Mouse (Mus musculus): ENCODE measurements at regions not wholly inside any gene's neighbourhood (a gene's known extent, or its start where the extent isn't known, plus 50 kb on each side); places are given as distances from the start of the nearest gene placed in this dataset.
A peak's percentile ranks its signal among the peaks of the same experiment; 100 is the strongest.

- no peak for DNase-seq (ENCODE audit: low spot score)
Measured at GRCm38 (mm10) chr13:112038556-112039304, 229.9 kb upstream of the Map3k1 start.

DNA sequence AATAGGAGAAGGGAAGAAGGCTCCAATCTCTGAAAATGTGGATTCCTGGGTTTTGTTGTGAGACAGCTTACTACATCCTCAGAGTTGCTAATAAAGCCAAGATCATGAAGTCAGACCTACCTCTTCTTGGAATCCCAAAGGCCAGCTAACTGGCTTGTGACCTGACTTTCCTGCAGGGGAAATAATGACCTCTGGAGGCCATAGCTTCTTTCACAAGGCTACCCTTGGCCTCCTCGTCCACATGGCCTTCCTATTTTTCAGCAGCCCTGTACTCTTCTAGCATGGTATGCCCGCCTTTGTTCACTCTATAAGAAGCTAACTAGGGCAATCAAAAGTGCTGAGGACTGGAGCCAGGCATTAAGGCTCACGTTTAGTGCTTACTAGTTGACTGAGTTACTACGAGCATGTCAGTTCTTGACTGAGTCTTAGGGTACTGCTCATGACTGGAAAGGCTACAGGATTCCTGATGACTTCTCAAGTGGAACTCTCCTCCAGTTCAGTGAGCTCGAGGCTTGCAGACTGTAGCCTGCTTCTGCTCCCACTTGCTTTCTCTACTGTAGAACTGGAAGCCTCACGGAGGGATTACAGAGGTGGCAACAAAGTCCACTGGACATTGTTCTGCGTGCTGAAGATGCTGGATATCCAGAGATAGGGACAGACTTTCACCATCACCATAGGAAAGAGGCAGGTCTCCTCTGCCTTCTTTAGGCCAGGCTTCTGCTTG lies 230.8 kb upstream of the Map3k1 start:
- DNase-seq (ENCODE audit: low spot score) = no peak

DNA sequence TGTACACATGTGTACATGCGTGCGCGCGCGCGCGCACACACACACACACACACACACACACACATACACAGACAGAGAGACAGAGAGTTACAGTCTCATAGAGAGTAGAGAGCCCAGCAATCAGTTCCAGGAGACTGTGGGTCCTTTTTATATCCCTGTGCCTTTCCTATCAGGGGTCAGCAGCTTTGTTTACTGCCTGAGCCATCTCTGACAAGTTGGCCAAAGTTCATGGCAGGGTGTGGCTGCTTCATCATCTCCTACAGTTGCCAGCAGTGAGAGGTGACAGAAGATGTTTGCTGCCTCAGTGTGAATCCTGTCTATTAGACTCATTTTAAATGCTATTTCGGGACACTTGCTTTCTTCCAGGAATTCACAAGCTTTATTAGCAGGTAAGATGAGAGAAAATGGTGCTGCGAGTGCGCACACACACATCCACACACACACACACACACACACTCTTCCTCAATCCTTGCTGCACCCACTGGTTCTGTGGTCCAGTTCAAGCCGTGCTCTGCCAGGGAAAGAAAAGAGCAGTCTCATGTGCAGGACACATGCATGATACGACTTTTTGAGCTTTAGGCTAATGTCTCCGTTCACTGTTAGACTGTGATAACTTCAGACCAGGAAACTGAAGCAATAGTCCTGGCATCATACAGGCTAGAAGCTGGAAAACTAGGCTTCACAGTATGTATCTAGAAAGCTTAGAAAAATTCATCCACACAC lies 234.9 kb upstream of the Map3k1 start:
- DNase-seq (ENCODE audit: low spot score) = no peak

GRCm38 (mm10) chr13:112044372-112044771 lies 235.6 kb upstream of the Map3k1 start:
- no peak for DNase-seq (ENCODE audit: low spot score)

DNA sequence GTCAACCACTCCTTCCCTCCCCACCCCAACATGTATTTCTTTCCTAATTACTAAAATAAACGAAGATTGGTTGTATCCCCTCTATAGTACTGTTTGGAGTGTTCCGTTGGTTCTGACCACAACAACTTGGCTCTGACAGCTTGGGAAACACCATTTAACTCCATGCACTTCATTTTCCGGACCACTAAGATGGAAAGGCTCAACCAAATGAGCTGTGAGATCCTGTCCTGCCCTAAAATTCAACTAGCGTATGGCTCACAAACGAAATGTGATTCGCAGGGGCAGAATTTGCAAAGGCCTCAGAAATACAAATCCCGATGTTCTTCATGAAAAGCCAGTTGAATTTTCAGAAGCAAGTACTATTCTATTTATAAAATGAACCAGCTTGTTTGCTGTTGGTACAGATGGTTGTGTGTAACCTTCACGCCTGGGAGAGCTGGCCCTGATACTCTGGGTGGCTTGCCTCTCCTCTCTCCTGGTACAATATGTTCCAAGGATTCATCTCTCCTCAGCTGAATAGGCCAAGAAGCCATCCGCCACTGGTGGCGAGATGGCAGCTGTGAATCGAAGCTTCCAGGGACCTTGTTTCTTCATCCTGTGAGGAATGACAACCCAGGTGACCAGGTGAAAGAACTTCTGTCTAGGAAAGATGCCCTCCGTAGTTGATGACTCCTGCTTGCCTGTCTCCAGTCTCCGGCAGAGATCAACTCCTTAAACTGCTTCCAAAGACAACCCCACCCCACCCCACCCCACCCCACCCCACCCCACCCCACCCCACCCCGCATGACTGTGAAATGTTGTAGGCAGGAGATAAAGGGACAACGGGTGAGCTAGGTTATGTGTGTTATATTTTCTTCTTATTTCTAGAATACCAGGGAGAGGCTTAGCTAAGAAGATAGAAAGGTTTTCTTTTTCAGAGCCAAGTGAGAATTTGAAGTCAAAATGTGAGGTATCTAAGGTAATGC lies 237.7 kb upstream of the Map3k1 start:
- DNase-seq (ENCODE audit: low spot score) = no peak

- DNase-seq (ENCODE audit: low spot score) = no peak
Measured at GRCm38 (mm10) chr13:112047408-112047807, 238.6 kb upstream of the Map3k1 start.

DNA sequence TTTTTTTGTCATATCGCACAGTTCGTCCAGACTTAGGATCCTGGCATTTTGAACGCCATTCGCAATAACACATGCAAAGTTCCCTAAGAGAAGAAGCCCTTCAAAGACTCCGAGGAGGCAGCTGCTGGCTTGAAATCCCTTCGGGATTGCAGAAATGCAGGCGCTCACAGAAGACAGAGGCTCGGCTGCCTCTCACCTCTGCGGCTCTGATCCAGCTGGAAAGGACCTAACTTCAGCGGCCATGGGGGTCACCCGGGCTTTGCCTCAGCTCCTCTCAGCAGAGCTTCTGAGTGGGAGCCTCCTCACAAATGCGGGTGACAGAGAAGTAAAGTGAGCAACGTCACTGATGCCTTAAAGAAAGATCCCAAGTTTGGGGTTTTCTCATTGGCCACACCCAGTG lies 239.1 kb upstream of the Map3k1 start:
- DNase-seq (ENCODE audit: low spot score) = no peak

- no peak for DNase-seq (ENCODE audit: low spot score)
Measured at GRCm38 (mm10) chr13:112048327-112048726, 239.5 kb upstream of the Map3k1 start.

DNA sequence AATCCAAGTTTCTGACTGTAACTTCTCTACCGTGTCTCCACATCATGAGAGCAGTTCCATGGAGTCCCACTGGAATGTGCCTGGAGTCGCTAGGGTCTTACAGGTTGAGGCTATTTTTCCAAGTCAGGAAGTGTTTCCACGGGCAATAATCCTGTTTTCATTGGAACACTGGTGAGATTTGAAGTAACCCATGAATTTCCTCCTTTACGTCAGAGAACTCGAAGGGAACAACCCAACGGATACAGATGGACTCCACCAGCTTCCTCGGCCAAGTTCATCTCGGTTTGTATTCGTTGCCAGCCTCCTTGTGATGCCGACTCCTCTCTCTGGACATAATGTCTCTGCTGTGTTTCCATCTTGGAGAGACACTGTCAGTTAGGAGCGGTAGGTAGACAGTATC lies 237.4 kb upstream of the Ankrd55 start:
- no peak for DNase-seq (ENCODE audit: low spot score)

- DNase-seq (ENCODE audit: low spot score) = no peak
Measured at GRCm38 (mm10) chr13:112052011-112052410, 236.2 kb upstream of the Ankrd55 start.

DNA sequence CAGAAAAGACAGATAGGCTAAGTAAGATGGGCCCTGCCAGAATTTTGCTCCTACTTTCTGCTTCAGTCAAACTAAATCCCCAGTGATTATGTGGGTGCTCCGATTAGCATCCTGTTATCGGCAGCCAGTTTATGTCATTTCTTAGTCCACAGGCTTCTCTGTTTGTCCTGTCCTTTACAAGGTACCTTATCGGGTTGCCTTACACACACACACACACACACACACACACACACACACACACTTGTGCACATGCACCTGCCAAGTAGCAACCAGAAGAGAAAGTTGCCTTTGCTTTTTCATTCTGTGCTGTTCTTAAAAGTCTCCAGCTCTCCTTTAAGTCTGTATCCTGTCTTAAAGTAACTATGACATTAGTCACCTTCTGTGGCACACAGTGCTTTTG lies 235.8 kb upstream of the Ankrd55 start:
- DNase-seq (ENCODE audit: low spot score) = no peak

GRCm38 (mm10) chr13:112054879-112055371 lies 233.3 kb upstream of the Ankrd55 start:
- peak; percentile 18 for DNase-seq (ENCODE audit: low spot score)

GRCm38 (mm10) chr13:112058218-112058617 lies 230.0 kb upstream of the Ankrd55 start:
- peak; percentile 38 for DNase-seq (ENCODE audit: low spot score)

GRCm38 (mm10) chr13:112058771-112059170 lies 229.5 kb upstream of the Ankrd55 start:
- DNase-seq (ENCODE audit: low spot score) = no peak

- DNase-seq (ENCODE audit: low spot score) = no peak
Measured at GRCm38 (mm10) chr13:112062024-112062423, 226.2 kb upstream of the Ankrd55 start.

DNA sequence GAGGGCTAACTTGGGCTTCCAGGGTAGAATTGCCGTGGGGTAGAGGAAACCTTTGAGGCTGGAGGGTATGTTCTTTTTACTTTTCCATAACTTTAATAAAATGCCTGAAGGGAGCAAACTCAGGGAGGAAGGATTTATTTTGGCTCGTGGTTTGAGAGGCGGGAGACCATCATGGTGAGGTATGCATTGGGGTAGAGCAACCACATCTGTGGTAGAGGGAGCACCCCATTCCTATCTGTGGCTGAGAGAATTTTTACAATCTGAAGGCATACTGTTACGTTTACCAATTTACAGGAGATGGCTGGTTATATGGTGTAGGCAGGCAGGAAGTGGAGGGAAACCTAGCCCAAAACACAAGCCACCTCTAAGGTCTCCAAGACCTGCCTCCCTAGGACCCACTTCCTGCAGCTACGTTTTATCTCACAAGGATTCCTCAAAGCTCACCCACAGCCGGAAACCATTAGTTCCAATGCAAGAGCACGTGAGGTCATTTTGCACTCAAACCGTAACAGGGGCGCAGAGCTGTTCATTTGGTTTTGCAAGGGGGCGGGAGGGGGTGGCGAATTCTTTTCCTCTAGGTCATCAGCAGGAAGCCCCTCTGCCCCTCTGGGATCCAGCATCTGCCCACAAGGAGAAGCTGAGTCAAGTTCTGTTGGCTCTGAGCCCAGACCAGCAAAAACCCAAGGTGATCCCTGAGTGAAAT lies 224.7 kb upstream of the Ankrd55 start:
- DNase-seq (ENCODE audit: low spot score) = no peak

GRCm38 (mm10) chr13:112064681-112065080 lies 223.6 kb upstream of the Ankrd55 start:
- no peak for DNase-seq (ENCODE audit: low spot score)

GRCm38 (mm10) chr13:112067066-112067847 lies 221.0 kb upstream of the Ankrd55 start:
- peak; percentile 23 for DNase-seq (ENCODE audit: low spot score)

GRCm38 (mm10) chr13:112070757-112071156 lies 217.5 kb upstream of the Ankrd55 start:
- DNase-seq (ENCODE audit: low spot score) = no peak

Data from lung, postnatal 25 days (tissue).